Mouse (Mus musculus): Measurements from ENCODE around the gene Irs1. TPM values are rescaled to one million over a fixed set of nuclear protein-coding genes. Genes with fewer than 3 reads are reported as not detected.

Irs1 gene
- total and polyA plus RNA-seq, 3 experiments: not detected

DNA sequence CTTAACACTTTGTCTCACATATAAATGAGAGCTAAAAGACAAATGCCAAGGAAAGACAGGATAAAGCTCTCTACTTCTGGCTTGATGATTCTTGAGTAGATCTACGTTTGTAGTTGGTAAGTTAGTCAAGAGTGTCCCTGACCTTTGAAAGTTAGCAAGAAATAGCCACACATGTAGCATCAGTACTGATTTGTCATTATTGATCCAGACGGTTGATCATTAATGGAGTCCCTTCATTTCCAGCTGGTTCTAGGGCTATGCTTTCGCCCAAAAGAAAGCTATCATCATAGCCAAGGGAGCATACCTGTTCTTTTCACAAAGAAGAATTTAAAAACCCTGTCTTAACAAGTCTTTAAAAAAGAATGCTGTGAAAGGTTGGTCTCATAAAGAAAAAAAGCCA is 56.6 kb downstream of the Irs1 start:
- Histone ChIP-seq H3K27ac (ENCODE audit: insufficient read depth, low read depth) (no peak overlapping the region), H3K27me3 (replicated peaks) (no peaks in the 10 kb centered on the region), H3K4me3 (replicated peaks in 1 of 3; ENCODE audit: low read depth in 2 of 3, low read length in 2 of 3, poor library complexity in 1 of 3) (no peak overlapping the region), H3K9me3 (replicated peaks; ENCODE audit: low read length) (no peaks in the 10 kb centered on the region), H3K79me2 (replicated peaks; ENCODE audit: control insufficient read depth, extremely low read depth, insufficient read depth, poor library complexity, severe bottlenecking) (no peaks in the 10 kb centered on the region), H3K36me3 (replicated peaks in 1 of 2; ENCODE audit: control insufficient read depth in 1 of 2, insufficient read depth in 1 of 2, low read length in 1 of 2) (no peaks in the 10 kb centered on the region), H3K4me2 (ENCODE audit: insufficient read depth, low read depth, poor library complexity, severe bottlenecking) (no peak overlapping the region), H3K4me1 (ENCODE audit: control insufficient read depth in 1 of 2, insufficient read depth in 2 of 2) (peaks cover 0 to 11% of the 10 kb centered on the region in 2 experiments; a peak in 3 of 4 replicates), H3K9ac (ENCODE audit: insufficient read depth, low read depth) (no peak overlapping the region)
- dilution Hi-C loops (cut with MboI; ENCODE audit: extremely low pct_ligation_motif_present, extremely low pct_unique_long_range_greater_than_20kb, low sequenced_read_pairs): no loop called here
- no peak for TF ChIP-seq MXI1 (IDR thresholded peaks at IDR 0.05; ENCODE audit: low read depth, low read length)
- TF ChIP-seq POLR2AphosphoS2 (IDR thresholded peaks at IDR 0.05; ENCODE audit: low read depth, low read length): no peak
- TF ChIP-seq MAZ (IDR thresholded peaks at IDR 0.05; ENCODE audit: low read depth, low read length): no peak
- no peak for TF ChIP-seq TCF12 (IDR thresholded peaks at IDR 0.05; ENCODE audit: low read depth, low read length)
- no peak for TF ChIP-seq MAFK (IDR thresholded peaks at IDR 0.05; ENCODE audit: insufficient replicate concordance, low read length)
- no peak for TF ChIP-seq POLR2A (IDR thresholded peaks at IDR 0.05; ENCODE audit: low read depth, low read length)
- TF ChIP-seq GABPA (IDR thresholded peaks at IDR 0.05; ENCODE audit: insufficient replicate concordance, low read depth, low read length): no peak
- TF ChIP-seq RCOR1 (conservative IDR thresholded peaks at IDR 0.05; ENCODE audit: low read depth, low read length): no peak
- TF ChIP-seq CTCF (conservative IDR thresholded peaks at IDR 0.05 in 1 of 2, IDR thresholded peaks at IDR 0.05 in 1 of 2; ENCODE audit: low read depth in 2 of 2, low read length in 2 of 2): no peak
- no peak for TF ChIP-seq MYC (IDR thresholded peaks at IDR 0.05; ENCODE audit: low read depth, low read length)
- no peak for TF ChIP-seq SIN3A (IDR thresholded peaks at IDR 0.05; ENCODE audit: low read length)
- no peak for TF ChIP-seq SMC3 (IDR thresholded peaks at IDR 0.05; ENCODE audit: low read depth, low read length)
- no peak for TF ChIP-seq ZKSCAN1 (IDR thresholded peaks at IDR 0.05; ENCODE audit: borderline replicate concordance, low read depth, low read length)
- no peak for TF ChIP-seq ZNF384 (IDR thresholded peaks at IDR 0.05; ENCODE audit: low read depth, low read length)
- no peak for DNase-seq (ENCODE audit: extremely low read depth)
- in situ Hi-C loops (cut with MboI; ENCODE audit: low pct_ligation_motif_present, low pct_unique_long_range_greater_than_20kb, low sequenced_read_pairs): no loop called here

DNA sequence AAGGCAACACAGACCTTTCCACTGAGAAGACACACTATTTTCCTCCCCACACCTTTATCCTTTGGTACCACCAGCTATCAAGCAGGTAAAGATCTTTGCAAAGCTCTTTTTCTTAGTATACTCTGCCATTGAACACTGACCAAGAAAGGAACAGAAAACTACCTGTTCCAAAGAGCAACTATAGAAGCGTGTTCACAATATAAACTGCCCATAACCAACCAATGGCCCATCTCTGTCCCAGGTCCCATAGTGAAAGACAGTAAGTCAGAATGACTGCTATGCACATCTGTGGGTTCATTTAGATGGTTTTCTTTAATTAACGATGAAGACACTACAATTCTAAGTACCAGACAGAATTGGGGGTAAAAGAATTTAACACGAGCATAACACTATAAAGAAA is 58.4 kb downstream of the Irs1 start, which contains the start of gene Gm9747:
Gene Gm9747, plus strand, starts transcription at position 301 of the 400 bp plus-strand sequence.
- dilution Hi-C loops (cut with MboI; ENCODE audit: extremely low pct_ligation_motif_present, extremely low pct_unique_long_range_greater_than_20kb, low sequenced_read_pairs): no loop called here
- Histone ChIP-seq H3K4me2 (ENCODE audit: insufficient read depth, low read depth, poor library complexity, severe bottlenecking) (no peak within 1 kb of the TSS), H3K9me3 (replicated peaks; ENCODE audit: low read length) (no peaks in the 10 kb centered on the region), H3K79me2 (replicated peaks; ENCODE audit: control insufficient read depth, extremely low read depth, insufficient read depth, poor library complexity, severe bottlenecking) (no peaks in the 10 kb centered on the region), H3K4me1 (ENCODE audit: control insufficient read depth in 1 of 2, insufficient read depth in 2 of 2) (peaks cover 0 to 11% of the 10 kb centered on the region in 2 experiments; a peak in 3 of 4 replicates), H3K9ac (ENCODE audit: insufficient read depth, low read depth) (no peak within 1 kb of the TSS), H3K27ac (ENCODE audit: insufficient read depth, low read depth) (no peak within 1 kb of the TSS), H3K4me3 (replicated peaks in 1 of 3; ENCODE audit: low read depth in 2 of 3, low read length in 2 of 3, poor library complexity in 1 of 3) (no peak within 1 kb of the TSS), H3K27me3 (replicated peaks) (no peaks in the 10 kb centered on the region), H3K36me3 (replicated peaks in 1 of 2; ENCODE audit: control insufficient read depth in 1 of 2, insufficient read depth in 1 of 2, low read length in 1 of 2) (no peaks in the 10 kb centered on the region)
- DNase-seq (ENCODE audit: extremely low read depth): no peak
- in situ Hi-C loops (cut with MboI; ENCODE audit: low pct_ligation_motif_present, low pct_unique_long_range_greater_than_20kb, low sequenced_read_pairs): no loop called here
- no peak for TF ChIP-seq E2F4 (IDR thresholded peaks at IDR 0.05; ENCODE audit: insufficient replicate concordance, low read depth, low read length)
- TF ChIP-seq NRF1 (IDR thresholded peaks at IDR 0.05; ENCODE audit: low read depth, low read length): no peak
- no peak for TF ChIP-seq NELFE (IDR thresholded peaks at IDR 0.05; ENCODE audit: low read depth, low read length)
- TF ChIP-seq CHD1 (IDR thresholded peaks at IDR 0.05; ENCODE audit: low read depth, low read length): no peak
- TF ChIP-seq ETS1 (conservative IDR thresholded peaks at IDR 0.05; ENCODE audit: low read depth, low read length): no peak
- no peak for TF ChIP-seq ZC3H11A (IDR thresholded peaks at IDR 0.05; ENCODE audit: low read depth, low read length)
- TF ChIP-seq KAT2A (IDR thresholded peaks at IDR 0.05; ENCODE audit: insufficient replicate concordance, low read length): no peak
- TF ChIP-seq BHLHE40 (IDR thresholded peaks at IDR 0.05; ENCODE audit: low read depth, low read length): no peak

Measured in CH12.LX (cell line).